Mouse (Mus musculus) liver, embryonic 14.5 days (tissue): ENCODE data around the gene Psph.

Experiments used
- CTCF ChIP-seq: IDR thresholded peaks from 2 replicates; pipeline ENCODE4 v1.5.1; 2016; ENCODE audit warnings: antibody characterized with exemption, low read depth, control low read depth
- EP300 ChIP-seq: IDR thresholded peaks from 2 replicates; pipeline ENCODE4 v1.6.1; 2016; ENCODE audit warnings: antibody characterized with exemption, low read depth

GRCm38 (mm10) chr5:129770443-129771355, 16.6 kb downstream of the Psph start:
- TF ChIP-seq CTCF: no peak
- TF ChIP-seq EP300: no peak
